Mouse (Mus musculus) forebrain, embryonic 14.5 days (tissue): Measurements from ENCODE around the gene Gtf2h1. TPM values are rescaled to one million over a fixed set of nuclear protein-coding genes. Genes with fewer than 3 reads are reported as not detected.

Experiments
- ATAC-seq: fragments of 200-750 bp; cut with Nextera tagmentation; 2 replicates; pipeline ENCODE4 v1.8.0; 2017; ENCODE audit warnings: mild to moderate bottlenecking, moderate library complexity
- DNase-seq: peaks from one replicate; pipeline ENCODE4 v3.0.0-alpha.2; 2015; ENCODE audit warnings: low spot score
- H3K27ac ChIP-seq: fragments of 300-500 bp; sonication (generic); 2 replicates; pipeline ENCODE4 v1.5.1; 2014; ENCODE audit warnings: low read depth, mild to moderate bottlenecking, control low read depth, low read length, moderate library complexity
- H3K27me3 ChIP-seq: fragments of 300-500 bp; sonication (generic); replicated peaks from 2 replicates; pipeline ENCODE4 v1.6.1; 2014; ENCODE audit warnings: low read length, control low read depth, mixed read lengths; ENCODE audit not compliant: control insufficient read depth, insufficient read depth
- H3K36me3 ChIP-seq: fragments of 300-500 bp; sonication (generic); 2 replicates; pipeline ENCODE4 v1.6.1; 2014; ENCODE audit warnings: low read length, control low read depth; ENCODE audit not compliant: control insufficient read depth, insufficient read depth
- H3K4me1 ChIP-seq: fragments of 300-500 bp; sonication (generic); 2 replicates; pipeline ENCODE4 v1.6.1; 2014; ENCODE audit warnings: antibody characterized with exemption, low read length, control low read depth; ENCODE audit not compliant: control insufficient read depth, insufficient read depth
- H3K4me2 ChIP-seq: fragments of 300-500 bp; sonication (generic); 2 replicates; pipeline ENCODE4 v1.6.1; 2014; ENCODE audit warnings: mild to moderate bottlenecking, control low read depth, low read length
- H3K4me3 ChIP-seq: fragments of 300-500 bp; sonication (generic); 2 replicates; pipeline ENCODE4 v1.5.1; 2014; ENCODE audit warnings: low read depth, low read length, control low read depth
- H3K9ac ChIP-seq: fragments of 300-500 bp; sonication (generic); 2 replicates; pipeline ENCODE4 v1.6.1; 2014; ENCODE audit warnings: mild to moderate bottlenecking, low read length, control low read depth, moderate library complexity
- H3K9me3 ChIP-seq: fragments of 300-500 bp; sonication (generic); replicated peaks from 2 replicates; pipeline ENCODE4 v1.6.1; 2016; ENCODE audit warnings: low read length, control low read depth, mixed read lengths; ENCODE audit not compliant: control insufficient read depth
- whole genome bisulfite sequencing: fragments of 180-500 bp; shearing (Covaris S2); extraction: QIAGEN DNeasy Blood & Tissue Kit; methylation state at CpG from one replicate; pipeline ENCODE4 v1.1.7; 2014; 5-methylcytosine and 5-hydroxymethylcytosine counted together
- polyA plus RNA-seq: library from polyadenylated mRNA; unstranded; fragments of >200 nt; fragmentation: Nextera tagmentation; extraction: Ambion mirVana; gene quantifications from 2 replicates; pipeline ENCODE4 v1.2.1, GENCODE M21; 2014

Gene Gtf2h1
- polyA plus RNA-seq, 1 experiment from 2014 or later = 53.1 TPM

DNA sequence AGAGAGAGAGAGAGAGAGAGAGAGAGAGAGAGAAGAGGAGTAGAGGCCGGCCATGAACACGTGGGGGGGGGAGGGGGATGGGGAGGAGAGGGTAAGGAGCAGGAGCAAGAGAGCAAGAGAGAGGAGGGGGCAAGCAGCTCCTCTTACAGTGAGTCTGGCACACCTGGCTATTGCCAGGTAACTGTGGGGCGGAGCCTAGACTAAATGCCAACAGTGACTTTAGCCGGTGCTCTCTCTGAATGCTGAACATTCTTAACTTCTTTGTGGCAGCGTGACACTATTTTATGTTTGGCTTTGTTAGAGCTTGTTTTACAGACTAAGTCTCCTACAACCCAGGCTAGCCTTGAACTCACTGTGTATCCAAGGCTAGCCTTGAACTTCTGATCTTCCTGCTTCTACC, 46.4 kb downstream of the Gtf2h1 start:
- Histone ChIP-seq H3K4me2 (no peak overlapping the region), H3K4me1 (peaks cover 10% of the 10 kb centered on the region), H3K27ac (no peak overlapping the region), H3K9me3 (no peaks in the 10 kb centered on the region), H3K36me3 (no peaks in the 10 kb centered on the region), H3K9ac (no peak overlapping the region), H3K4me3 (no peak overlapping the region), H3K27me3 (no peaks in the 10 kb centered on the region)
- WGBS = 33% methylated on average over 5 of the region's 5 CpGs
- ATAC-seq (no peak), DNase-seq (no peak)

DNA sequence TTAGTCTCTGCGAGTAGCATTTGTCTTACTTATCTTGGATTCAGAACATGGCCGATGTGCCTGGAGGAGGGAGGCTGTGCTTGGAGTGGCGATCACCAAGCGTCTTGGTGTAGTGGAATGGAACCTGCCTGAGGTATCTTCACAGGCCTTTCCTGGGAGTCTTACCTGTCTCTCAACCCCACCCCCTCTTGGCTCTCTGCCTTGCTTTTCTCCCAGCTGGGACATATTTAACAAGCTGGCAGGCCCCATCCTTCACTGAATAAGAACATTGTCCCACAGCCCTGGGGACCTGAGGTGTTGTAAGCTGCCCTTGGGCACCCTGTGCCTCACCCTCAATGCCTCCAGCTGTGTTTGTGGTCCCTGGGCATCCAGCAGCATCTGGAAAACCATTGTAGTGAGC, 47.7 kb downstream of the Gtf2h1 start:
- WGBS = 89% methylated on average over 4 of the region's 4 CpGs
- no peak for ATAC-seq
- H3K4me3 ChIP-seq = no peak overlapping the region

DNA sequence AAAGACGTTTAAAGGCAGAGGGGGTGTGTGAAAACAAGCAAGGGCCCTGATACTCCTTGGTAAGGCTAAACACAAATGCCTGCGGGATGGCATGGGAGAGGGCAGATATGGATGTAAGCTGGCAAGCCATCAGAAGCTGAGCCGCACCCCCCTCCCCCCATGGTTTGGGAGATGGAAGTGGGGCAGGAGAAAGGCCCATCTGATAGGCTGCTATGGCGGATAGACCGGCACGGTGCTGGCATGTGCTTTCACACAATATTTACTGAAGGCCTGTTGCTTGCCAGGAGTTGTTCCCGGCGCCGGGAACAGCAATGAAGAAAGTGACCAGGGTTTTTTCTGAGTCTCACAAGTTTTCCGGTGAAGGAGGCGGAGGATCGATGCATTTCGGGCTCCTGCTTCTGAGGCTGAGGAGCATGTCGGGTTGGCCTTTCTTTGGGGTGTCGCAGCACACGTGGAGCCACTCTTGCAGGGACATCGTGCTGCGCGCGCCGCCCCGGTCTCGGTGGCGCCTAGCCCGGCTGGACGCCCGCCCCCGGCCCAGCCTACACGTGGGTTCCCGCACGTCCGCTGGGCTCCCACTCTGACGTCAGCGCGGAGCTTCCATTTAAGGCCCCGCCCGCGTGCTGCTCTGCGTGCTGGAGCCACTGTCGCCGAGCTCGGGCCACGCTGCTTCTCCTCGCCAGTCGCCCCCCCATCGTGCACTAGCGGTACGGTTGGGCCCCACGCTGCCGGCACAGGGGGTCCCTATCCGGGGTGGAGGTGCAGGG, 49.5 kb downstream of the Gtf2h1 start:
- Histone ChIP-seq H3K4me2 (peak overlapping the region; percentile 84), H3K27me3 (no peaks in the 10 kb centered on the region), H3K27ac (peak overlapping the region; percentile 78), H3K4me1 (no peaks in the 10 kb centered on the region; the same call in 1 of the 2 replicates), H3K36me3 (peaks cover 26% of the 10 kb centered on the region), H3K4me3 (peak overlapping the region; percentile 72), H3K9me3 (no peaks in the 10 kb centered on the region), H3K9ac (peak overlapping the region; percentile 89)
- WGBS = under 1% methylated on average over 51 of the region's 51 CpGs
- ATAC-seq (peak; percentile 91), DNase-seq (peak; percentile 95)

More for the DNA sequence above, 47.7 kb downstream of the Gtf2h1 start:
- DNase-seq = no peak
- H3K9me3 ChIP-seq = no peaks in the 10 kb centered on the region
- no peak overlapping the region for H3K27ac ChIP-seq
- H3K27me3 ChIP-seq = no peaks in the 10 kb centered on the region
- H3K4me2 ChIP-seq = no peak overlapping the region
- H3K4me1 ChIP-seq = peaks cover 3% of the 10 kb centered on the region; the same call in 1 of the 2 replicates
- H3K36me3 ChIP-seq = peaks cover 8% of the 10 kb centered on the region
- no peak overlapping the region for H3K9ac ChIP-seq

DNA sequence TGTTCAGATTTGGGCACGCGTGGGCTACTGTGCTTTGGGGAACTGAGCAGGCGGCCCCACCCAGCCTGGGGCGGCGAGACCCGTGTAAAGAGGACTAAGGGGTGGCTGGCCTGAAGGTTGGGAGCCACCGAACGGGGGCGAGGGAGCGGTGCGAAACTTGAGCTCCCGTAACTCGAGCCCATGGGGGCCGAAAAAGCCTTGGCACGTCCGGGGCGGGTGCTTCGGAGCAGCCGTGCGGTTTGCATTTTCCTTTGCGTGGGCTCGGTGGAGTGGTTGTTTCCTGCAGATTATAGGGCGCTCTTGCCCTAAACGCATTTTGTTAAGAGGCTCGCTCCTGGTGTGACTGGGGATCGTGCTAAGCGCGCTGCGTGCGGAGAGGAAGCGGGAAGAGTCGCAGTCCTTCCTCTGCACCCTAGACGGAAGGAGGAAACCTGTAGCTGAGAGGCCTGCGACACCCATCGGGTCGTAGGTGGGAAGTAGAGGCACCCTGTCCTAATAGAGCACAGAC, 50.1 kb downstream of the Gtf2h1 start:
- DNase-seq (peak; percentile 41), ATAC-seq (peak; percentile 17)
- peak overlapping the region; percentile 78 for H3K27ac ChIP-seq
- no peaks in the 10 kb centered on the region for H3K27me3 ChIP-seq
- H3K4me2 ChIP-seq = peak overlapping the region; percentile 84
- peaks cover 33% of the 10 kb centered on the region for H3K36me3 ChIP-seq
- H3K4me3 ChIP-seq = peak overlapping the region; percentile 72
- H3K4me1 ChIP-seq = no peaks in the 10 kb centered on the region; the same call in 1 of the 2 replicates
- H3K9me3 ChIP-seq = no peaks in the 10 kb centered on the region
- WGBS = under 1% methylated on average over 36 of the region's 36 CpGs
- peak overlapping the region; percentile 89 for H3K9ac ChIP-seq

DNA sequence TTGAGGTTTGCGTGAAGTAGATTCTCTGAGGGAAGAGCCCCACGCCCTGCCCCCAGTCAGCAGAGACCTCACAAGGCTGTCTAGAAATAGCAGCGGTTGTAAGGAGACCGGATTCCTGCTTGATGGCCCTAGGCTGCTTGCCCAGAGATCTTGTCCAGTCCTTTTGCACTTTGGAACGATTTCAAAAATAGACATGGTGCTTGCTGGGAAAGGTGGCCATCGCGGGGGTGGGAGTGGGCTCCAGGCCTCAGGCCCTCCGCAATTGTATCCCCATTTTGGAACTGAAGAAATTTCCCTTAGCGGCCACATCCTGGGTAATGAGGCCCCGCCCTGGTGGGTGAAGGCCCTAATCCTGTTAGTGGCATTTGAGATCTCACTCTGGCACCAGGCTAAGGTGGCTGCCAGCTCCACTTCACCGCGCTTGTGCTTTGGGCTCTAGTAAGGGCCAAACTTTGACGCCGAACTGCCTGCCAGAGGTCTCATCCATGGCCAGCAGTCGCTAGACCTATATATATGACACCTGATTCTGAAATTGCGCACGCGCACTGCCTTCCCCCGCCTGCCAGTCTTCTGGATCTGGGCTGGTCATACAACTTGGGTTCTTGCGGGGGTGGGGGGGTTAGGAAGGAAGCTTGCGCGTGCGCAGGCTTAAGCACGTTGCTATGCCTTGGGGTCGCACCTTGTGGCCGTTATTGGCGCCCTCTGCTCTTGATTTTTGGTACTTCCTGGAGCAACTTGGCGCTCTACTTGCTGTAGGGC, 50.8 kb downstream of the Gtf2h1 start:
- 2% methylated on average over 28 of the region's 28 CpGs for WGBS
- peak overlapping the region; percentile 78; the same call in 1 of the 2 replicates for H3K27ac ChIP-seq
- peak; percentile 54 for ATAC-seq

DNA sequence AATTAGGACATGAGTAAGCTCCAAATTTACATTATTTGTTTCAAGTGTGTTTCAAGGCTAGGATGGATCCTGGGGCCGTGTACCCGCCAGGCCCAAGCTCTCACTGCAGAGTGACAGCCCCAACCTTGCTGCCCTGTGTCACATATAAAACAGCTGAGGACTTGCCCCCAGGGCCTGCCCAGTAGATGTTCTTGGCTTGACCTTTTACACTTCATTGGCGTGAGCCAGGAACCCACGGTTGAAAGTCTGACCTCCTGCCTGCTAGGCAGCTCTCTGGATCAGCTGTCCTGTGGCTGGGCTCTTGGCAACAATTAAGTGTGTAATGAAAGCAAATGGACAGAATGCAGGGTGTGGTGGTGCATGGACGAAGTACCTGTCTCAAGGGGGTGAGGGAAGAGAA, 53.4 kb downstream of the Gtf2h1 start:
- H3K27me3 ChIP-seq = no peaks in the 10 kb centered on the region
- DNase-seq (no peak), ATAC-seq (no peak)
- no peaks in the 10 kb centered on the region for H3K9me3 ChIP-seq
- no peak overlapping the region for H3K9ac ChIP-seq
- H3K4me1 ChIP-seq = no peaks in the 10 kb centered on the region; the same call in 1 of the 2 replicates
- no peak overlapping the region for H3K4me2 ChIP-seq
- WGBS = 87% methylated on average over 5 of the region's 5 CpGs
- H3K4me3 ChIP-seq = no peak overlapping the region
- H3K27ac ChIP-seq = no peak overlapping the region
- peaks cover 65% of the 10 kb centered on the region for H3K36me3 ChIP-seq

More for the DNA sequence above, 50.8 kb downstream of the Gtf2h1 start:
- Histone ChIP-seq H3K4me3 (peak overlapping the region; percentile 72), H3K4me1 (no peaks in the 10 kb centered on the region; the same call in 1 of the 2 replicates), H3K4me2 (peak overlapping the region; percentile 84), H3K9ac (peak overlapping the region; percentile 89), H3K27me3 (no peaks in the 10 kb centered on the region), H3K9me3 (no peaks in the 10 kb centered on the region), H3K36me3 (peaks cover 39% of the 10 kb centered on the region)
- DNase-seq = peak; percentile 85

DNA sequence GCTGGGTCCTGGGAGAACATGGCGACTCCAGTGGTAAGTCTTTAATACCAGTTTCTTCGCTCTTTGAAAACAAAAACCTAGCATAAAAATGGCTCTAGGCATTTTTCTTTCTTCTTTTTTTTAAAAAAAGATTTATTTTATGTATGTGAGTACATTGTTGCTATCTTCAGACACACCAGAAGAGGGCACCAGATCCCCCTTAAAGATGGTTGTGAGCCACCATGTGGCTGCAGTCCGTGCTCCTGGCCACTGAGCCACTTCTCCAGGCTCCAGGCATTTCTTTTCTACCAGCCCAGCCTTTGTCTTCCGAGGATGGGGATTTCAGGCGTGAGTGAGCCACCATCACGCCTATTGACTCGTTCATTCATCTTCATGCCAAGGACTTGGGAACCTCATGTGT, 55.1 kb downstream of the Gtf2h1 start:
- H3K9me3 ChIP-seq = no peaks in the 10 kb centered on the region
- no peaks in the 10 kb centered on the region for H3K27me3 ChIP-seq
- peaks cover 76% of the 10 kb centered on the region for H3K36me3 ChIP-seq
- WGBS = 55% methylated on average over 7 of the region's 7 CpGs
- no peak overlapping the region for H3K4me2 ChIP-seq
- no peak overlapping the region for H3K27ac ChIP-seq
- H3K4me3 ChIP-seq = no peak overlapping the region
- no peaks in the 10 kb centered on the region; the same call in 1 of the 2 replicates for H3K4me1 ChIP-seq
- ATAC-seq (no peak), DNase-seq (no peak)
- H3K9ac ChIP-seq = no peak overlapping the region

DNA sequence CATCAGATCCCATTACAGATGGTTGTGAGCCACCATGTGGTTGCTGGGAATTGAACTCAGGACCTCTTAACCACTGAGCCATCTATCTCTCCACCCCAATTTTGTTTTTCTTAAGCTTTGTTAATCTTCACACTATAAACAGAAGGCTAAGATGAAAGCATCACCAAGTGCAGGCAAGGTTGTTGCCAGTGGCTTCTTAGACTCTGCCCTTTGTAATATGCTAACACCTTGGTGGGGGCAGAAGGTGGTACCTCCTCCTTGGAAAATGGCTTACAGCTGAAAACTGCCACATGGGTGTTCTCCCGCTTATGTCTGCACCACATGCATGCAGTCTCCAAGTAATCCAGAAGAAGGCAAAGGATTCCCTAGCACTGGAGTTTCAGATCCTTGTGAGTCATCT, 56.8 kb downstream of the Gtf2h1 start:
- Histone ChIP-seq H3K4me3 (no peak overlapping the region), H3K27ac (no peak overlapping the region), H3K27me3 (no peaks in the 10 kb centered on the region), H3K36me3 (peaks cover 79% of the 10 kb centered on the region), H3K4me2 (no peak overlapping the region), H3K9me3 (no peaks in the 10 kb centered on the region), H3K9ac (no peak overlapping the region), H3K4me1 (no peaks in the 10 kb centered on the region)
- ATAC-seq (no peak), DNase-seq (no peak)
- 95% methylated on average over 1 of the region's 1 CpGs for WGBS
